Mouse (Mus musculus) embryonic facial prominence, embryonic 13.5 days (tissue): ENCODE results near the gene Mlph. TPM values are rescaled to one million over a fixed set of nuclear protein-coding genes. Genes with fewer than 3 reads are reported as not detected.

Experiments
- ATAC-seq: fragments of 200-750 bp; cut with Nextera tagmentation; 2 replicates; pipeline ENCODE4 v1.8.0; 2017; ENCODE audit warnings: low read depth; ENCODE audit not compliant: insufficient number of reproducible peaks, insufficient read depth, low FRiP score, low TSS enrichment
- H3K27ac ChIP-seq: fragments of 300-500 bp; sonication (generic); 2 replicates; pipeline ENCODE4 v1.5.1; 2015; ENCODE audit warnings: moderate library complexity, mild to moderate bottlenecking, inconsistent platforms
- H3K27me3 ChIP-seq: fragments of 300-500 bp; sonication (generic); 2 replicates; pipeline ENCODE4 v1.6.1; 2015; ENCODE audit warnings: mild to moderate bottlenecking, inconsistent platforms
- H3K36me3 ChIP-seq: fragments of 300-500 bp; sonication (generic); 2 replicates; pipeline ENCODE4 v1.6.1; 2015; ENCODE audit warnings: mild to moderate bottlenecking, inconsistent platforms
- H3K4me1 ChIP-seq: fragments of 300-500 bp; sonication (generic); 2 replicates; pipeline ENCODE4 v1.6.1; 2015; ENCODE audit warnings: inconsistent platforms
- H3K4me2 ChIP-seq: fragments of 300-500 bp; sonication (generic); 2 replicates; pipeline ENCODE4 v1.6.1; 2015; ENCODE audit warnings: moderate library complexity, mild to moderate bottlenecking, inconsistent platforms
- H3K4me3 ChIP-seq: fragments of 300-500 bp; sonication (generic); 2 replicates; pipeline ENCODE4 v1.5.1; 2015; ENCODE audit warnings: mild to moderate bottlenecking, inconsistent platforms
- H3K9ac ChIP-seq: fragments of 300-500 bp; sonication (generic); 2 replicates; pipeline ENCODE4 v1.6.1; 2015; ENCODE audit warnings: mild to moderate bottlenecking, inconsistent platforms
- H3K9me3 ChIP-seq: fragments of 300-500 bp; sonication (generic); 2 replicates; pipeline ENCODE4 v1.6.1; 2016; ENCODE audit warnings: inconsistent platforms
- WGBS: fragments of 180-500 bp; shearing (Covaris S2); methylation state at CpG from one replicate; pipeline ENCODE4 v1.1.7; 2015; ENCODE audit warnings: mixed read lengths; 5-methylcytosine and 5-hydroxymethylcytosine counted together
- polyA plus RNA-seq: library from polyadenylated mRNA; unstranded; fragments of >200 nt; fragmentation: Nextera tagmentation; extraction: Ambion mirVana; gene quantifications from 2 replicates; pipeline ENCODE4 v1.2.1, GENCODE M21; 2015

The Mlph gene
- polyA plus RNA-seq, 1 experiment from 2014 or later: 0.60 TPM

DNA sequence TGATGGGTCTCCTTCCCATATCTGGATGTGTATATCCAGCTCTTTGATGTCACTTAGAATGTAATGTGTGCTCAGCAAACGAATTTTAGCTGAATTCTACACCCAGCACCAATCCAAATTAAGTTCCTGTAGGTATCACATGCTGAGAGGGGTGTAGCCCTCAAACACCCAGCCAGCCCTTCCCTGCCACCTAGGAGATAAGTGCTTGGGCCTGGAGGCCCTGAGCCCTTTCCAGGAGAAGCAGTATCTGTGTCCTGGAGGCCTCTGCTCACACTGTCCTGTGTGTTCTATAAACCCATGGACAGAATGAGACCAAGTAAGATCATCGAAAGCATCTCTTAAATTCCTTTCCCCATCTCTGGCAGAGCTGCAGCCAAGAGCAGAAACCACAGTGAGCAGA is 32.4 kb downstream of the Mlph start:
- H3K36me3 ChIP-seq: no peaks in the 10 kb centered on the region
- WGBS: 68% methylated on average over 2 of the region's 2 CpGs
- no peaks in the 10 kb centered on the region for H3K4me1 ChIP-seq
- H3K27ac ChIP-seq: no peak overlapping the region
- no peak overlapping the region for H3K4me2 ChIP-seq
- no peak for ATAC-seq
- no peak overlapping the region for H3K4me3 ChIP-seq
- H3K9ac ChIP-seq: no peak overlapping the region
- no peaks in the 10 kb centered on the region for H3K27me3 ChIP-seq
- H3K9me3 ChIP-seq: no peaks in the 10 kb centered on the region

GRCm38 (mm10) chr1:90949309-90949708 is 34.4 kb downstream of the Mlph start:
- H3K4me3 ChIP-seq: no peak overlapping the region
- H3K9ac ChIP-seq: no peak overlapping the region
- H3K27me3 ChIP-seq: 0 out of 2 replicates have a peak, but pooled peaks cover 3% of the 10 kb centered on the region
- no peak for ATAC-seq
- H3K36me3 ChIP-seq: no peaks in the 10 kb centered on the region
- no peaks in the 10 kb centered on the region for H3K9me3 ChIP-seq
- H3K4me2 ChIP-seq: no peak overlapping the region
- no peak overlapping the region for H3K27ac ChIP-seq
- peaks cover 5% of the 10 kb centered on the region for H3K4me1 ChIP-seq
- 69% methylated on average over 9 of the region's 9 CpGs for WGBS

GRCm38 (mm10) chr1:90951670-90952069 is 36.8 kb downstream of the Mlph start:
- H3K4me1 ChIP-seq: peaks cover 5% of the 10 kb centered on the region
- no peak overlapping the region for H3K4me2 ChIP-seq
- H3K27ac ChIP-seq: no peak overlapping the region
- no peaks in the 10 kb centered on the region for H3K9me3 ChIP-seq
- H3K36me3 ChIP-seq: no peaks in the 10 kb centered on the region
- H3K27me3 ChIP-seq: 0 out of 2 replicates have a peak, but pooled peaks cover 3% of the 10 kb centered on the region
- no peak overlapping the region for H3K9ac ChIP-seq
- WGBS: 80% methylated on average over 7 of the region's 7 CpGs
- ATAC-seq: no peak
- no peak overlapping the region for H3K4me3 ChIP-seq

DNA sequence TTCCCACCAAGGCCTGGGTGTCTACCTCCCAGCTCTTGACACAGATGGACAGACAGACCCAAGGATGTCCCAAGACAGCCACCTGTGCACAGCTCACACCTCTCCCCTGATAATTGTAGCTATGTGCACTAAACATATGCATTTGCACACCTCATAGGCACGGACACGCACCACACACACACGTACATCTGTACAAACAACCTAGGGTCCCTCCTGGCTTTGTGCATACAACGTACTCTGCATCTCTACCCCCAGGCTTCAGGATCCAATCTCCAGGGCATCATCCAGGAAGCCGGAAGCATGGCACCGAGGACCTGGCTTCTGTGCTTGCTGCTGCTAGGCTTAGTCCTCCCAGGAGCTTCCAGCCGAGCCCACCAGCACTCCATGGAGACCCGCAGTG is 37.9 kb downstream of the Mlph start, which contains the start of gene Prlh:
Gene Prlh (plus strand): TSS at position 301 of the 400 bp plus-strand sequence.
- WGBS: 68% methylated on average over 8 of the region's 8 CpGs
- ATAC-seq: no peak

DNA sequence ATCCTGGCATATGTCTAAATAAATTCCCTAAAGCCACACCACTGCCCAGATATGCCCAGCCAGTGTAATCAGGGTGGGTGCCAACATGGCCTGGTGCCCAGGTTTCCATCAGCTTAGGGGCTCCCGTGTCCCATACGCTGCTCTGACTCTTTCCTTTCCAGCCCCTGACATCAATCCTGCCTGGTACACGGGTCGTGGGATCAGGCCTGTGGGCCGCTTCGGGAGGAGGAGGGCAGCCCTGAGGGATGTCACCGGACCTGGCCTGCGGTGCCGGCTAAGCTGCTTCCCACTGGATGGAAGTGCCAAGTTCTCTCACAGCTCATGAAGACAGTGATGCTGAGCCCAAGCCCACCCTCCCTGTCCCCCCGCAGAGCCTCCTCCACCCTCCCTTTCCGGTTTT is 38.8 kb downstream of the Mlph start:
- Histone ChIP-seq H3K9me3 (no peaks in the 10 kb centered on the region), H3K4me1 (peaks cover 5% of the 10 kb centered on the region), H3K27me3 (0 out of 2 replicates have a peak, but pooled peaks cover 8% of the 10 kb centered on the region), H3K9ac (no peak overlapping the region), H3K4me2 (no peak overlapping the region), H3K4me3 (no peak overlapping the region), H3K27ac (no peak overlapping the region), H3K36me3 (no peaks in the 10 kb centered on the region)
- WGBS: 66% methylated on average over 11 of the region's 11 CpGs
- no peak for ATAC-seq

More for the DNA sequence above, 37.9 kb downstream of the Mlph start, which contains the start of gene Prlh:
- no peaks in the 10 kb centered on the region for H3K36me3 ChIP-seq
- no peaks in the 10 kb centered on the region for H3K9me3 ChIP-seq
- H3K9ac ChIP-seq: no peak within 1 kb of the TSS
- 0 out of 2 replicates have a peak, but pooled peaks cover 3% of the 10 kb centered on the region for H3K27me3 ChIP-seq
- H3K4me3 ChIP-seq: no peak within 1 kb of the TSS
- no peak within 1 kb of the TSS for H3K4me2 ChIP-seq
- H3K4me1 ChIP-seq: peaks cover 5% of the 10 kb centered on the region
- H3K27ac ChIP-seq: no peak within 1 kb of the TSS

GRCm38 (mm10) chr1:90956245-90957096 is 41.6 kb downstream of the Mlph start:
- Histone ChIP-seq H3K9me3 (no peaks in the 10 kb centered on the region), H3K4me2 (no peak overlapping the region), H3K9ac (no peak overlapping the region), H3K27ac (no peak overlapping the region), H3K27me3 (peaks cover 28% of the 10 kb centered on the region; the same call in 1 of the 2 replicates), H3K4me3 (no peak overlapping the region), H3K4me1 (peaks cover 5% of the 10 kb centered on the region), H3K36me3 (no peaks in the 10 kb centered on the region)
- ATAC-seq: peak; percentile 67; the same call in 1 of the 2 replicates
- WGBS: 31% methylated on average over 7 of the region's 7 CpGs

- Histone ChIP-seq H3K4me1 (peaks cover 16% of the 10 kb centered on the region), H3K27me3 (peaks cover 25% of the 10 kb centered on the region), H3K4me2 (no peak overlapping the region), H3K27ac (no peak overlapping the region), H3K36me3 (no peaks in the 10 kb centered on the region), H3K9ac (no peak overlapping the region), H3K9me3 (no peaks in the 10 kb centered on the region), H3K4me3 (no peak overlapping the region)
- ATAC-seq: no peak
- WGBS: 38% methylated on average over 4 of the region's 4 CpGs
These were observed 47.6 kb downstream of the Mlph start for GRCm38 (mm10) chr1:90962526-90962925.

DNA sequence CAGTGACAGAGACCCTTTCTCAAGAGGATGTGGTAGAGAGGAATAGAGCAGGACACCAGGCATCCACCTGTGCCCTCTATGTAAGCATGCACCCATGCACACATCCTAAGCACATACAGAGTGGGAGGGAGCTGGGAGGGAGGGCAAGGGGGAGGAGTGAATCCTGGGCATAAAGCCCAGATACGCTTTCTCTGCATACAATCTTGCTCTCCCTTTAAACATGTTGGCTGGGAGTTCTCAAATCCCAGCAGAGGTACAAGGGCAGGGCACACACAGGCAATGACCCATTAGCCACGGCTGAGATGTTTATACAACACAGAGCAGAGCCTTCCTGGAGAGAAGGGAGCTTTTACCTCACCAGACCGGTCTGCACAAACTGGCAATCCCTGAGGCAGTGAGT is 48.1 kb downstream of the Mlph start:
- peaks cover 21% of the 10 kb centered on the region for H3K4me1 ChIP-seq
- H3K36me3 ChIP-seq: no peaks in the 10 kb centered on the region
- H3K27me3 ChIP-seq: peaks cover 25% of the 10 kb centered on the region
- WGBS: 10% methylated on average over 3 of the region's 3 CpGs
- no peak overlapping the region for H3K4me2 ChIP-seq
- no peaks in the 10 kb centered on the region for H3K9me3 ChIP-seq
- no peak overlapping the region for H3K27ac ChIP-seq
- 0 out of 2 replicates have a peak overlapping the region, but pooled peaks have one; percentile 21 for H3K9ac ChIP-seq
- ATAC-seq: peak; percentile 63
- no peak overlapping the region for H3K4me3 ChIP-seq

DNA sequence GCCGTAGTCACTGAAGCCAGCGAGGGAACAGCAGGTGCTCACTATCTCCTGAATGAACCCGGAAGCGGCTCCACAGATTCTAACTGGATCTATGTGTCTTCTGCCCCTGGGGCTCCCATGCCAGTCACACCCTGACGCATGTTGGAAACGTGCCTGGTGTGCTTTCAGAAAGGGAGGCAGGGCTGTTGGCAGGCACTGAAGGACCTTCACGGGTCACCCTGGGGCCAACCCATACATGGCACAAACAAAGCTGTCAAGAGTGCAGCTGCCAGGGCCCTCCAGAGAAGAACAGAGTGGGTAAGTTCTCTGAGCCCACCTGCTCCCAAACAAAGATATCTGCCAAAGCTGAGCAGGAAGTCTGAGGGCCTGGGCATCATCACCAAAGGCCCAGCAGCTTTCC is 52.7 kb downstream of the Mlph start:
- Histone ChIP-seq H3K36me3 (no peaks in the 10 kb centered on the region), H3K9ac (no peak overlapping the region; the same call in 1 of the 2 replicates), H3K27me3 (peaks cover 3% of the 10 kb centered on the region; the same call in 1 of the 2 replicates), H3K27ac (no peak overlapping the region), H3K4me1 (peaks cover 47% of the 10 kb centered on the region), H3K4me3 (no peak overlapping the region), H3K4me2 (no peak overlapping the region), H3K9me3 (no peaks in the 10 kb centered on the region)
- WGBS: 75% methylated on average over 7 of the region's 7 CpGs
- no peak for ATAC-seq

DNA sequence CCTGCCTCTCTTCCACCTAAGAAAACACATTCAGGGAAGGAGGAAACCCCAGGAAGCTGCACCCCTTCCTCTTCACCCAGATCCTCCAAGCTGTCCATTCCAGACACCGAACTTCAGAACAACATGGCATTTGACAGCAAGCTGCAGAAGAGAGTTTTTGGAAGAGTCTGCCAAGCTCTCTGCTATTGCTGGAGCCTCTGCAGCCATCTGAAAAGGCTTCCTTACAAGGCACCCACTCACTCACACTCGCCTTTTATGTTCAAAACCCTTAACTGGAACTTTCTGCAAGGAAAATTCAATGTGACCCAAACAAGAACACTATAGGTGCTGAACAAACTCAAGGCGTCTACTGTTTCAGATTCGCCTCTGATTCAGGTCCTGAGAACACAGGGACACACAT is 53.8 kb downstream of the Mlph start:
- Histone ChIP-seq H3K4me3 (no peak overlapping the region), H3K9ac (no peak overlapping the region), H3K4me1 (peaks cover 48% of the 10 kb centered on the region), H3K4me2 (no peak overlapping the region), H3K27me3 (peaks cover 3% of the 10 kb centered on the region; the same call in 1 of the 2 replicates), H3K27ac (no peak overlapping the region), H3K9me3 (no peaks in the 10 kb centered on the region), H3K36me3 (no peaks in the 10 kb centered on the region)
- WGBS: 82% methylated on average over 4 of the region's 4 CpGs
- no peak for ATAC-seq

- WGBS: 19% methylated on average over 9 of the region's 9 CpGs
- peak within 1 kb of the TSS; percentile 36 for H3K4me2 ChIP-seq
- H3K4me1 ChIP-seq: peaks cover 48% of the 10 kb centered on the region
- peak within 1 kb of the TSS; percentile 22; the same call in 1 of the 2 replicates for H3K27ac ChIP-seq
- no peaks in the 10 kb centered on the region for H3K9me3 ChIP-seq
- peaks cover 3% of the 10 kb centered on the region; the same call in 1 of the 2 replicates for H3K27me3 ChIP-seq
- H3K4me3 ChIP-seq: 0 out of 2 replicates have a peak within 1 kb of the TSS, but pooled peaks have one; percentile 6
- peak within 1 kb of the TSS; percentile 54 for H3K9ac ChIP-seq
- H3K36me3 ChIP-seq: no peaks in the 10 kb centered on the region
- no peak for ATAC-seq
These were observed 54.5 kb downstream of the Mlph start, which contains the start of gene Rab17 for GRCm38 (mm10) chr1:90969347-90969784. Rab17 (minus strand) TSS chr1:90969661.
